Mouse (Mus musculus) megakaryocyte, embryonic 14.5 days (primary cell): ENCODE data around the gene Tmem53.

Experiments
- FLI1 ChIP-seq: IDR thresholded peaks from 2 replicates; pipeline ENCODE4 v1.6.1; 2012; ENCODE audit warnings: low read length, inconsistent platforms, mixed read lengths
- GATA1 ChIP-seq: IDR thresholded peaks from 3 replicates; pipeline ENCODE4 v1.6.1; 2012; ENCODE audit warnings: mixed read lengths, low read length, inconsistent platforms, borderline replicate concordance

GRCm38 (mm10) chr4:117217029-117217428, 34.7 kb upstream of the Tmem53 start:
- no peak for TF ChIP-seq GATA1
- TF ChIP-seq FLI1, result no peak
